Mouse (Mus musculus) ES-Bruce4 (cell line): Measurements from ENCODE around the gene Adamts18.

ENCODE experiments used
- CTCF ChIP-seq: IDR thresholded peaks from one replicate; pipeline ENCODE4 v1.8.1; 2011; ENCODE audit warnings: low read depth, low read length
- POLR2A ChIP-seq: IDR thresholded peaks from one replicate; pipeline ENCODE4 v1.8.1; 2011; ENCODE audit warnings: low read length; ENCODE audit not compliant: insufficient read depth

DNA sequence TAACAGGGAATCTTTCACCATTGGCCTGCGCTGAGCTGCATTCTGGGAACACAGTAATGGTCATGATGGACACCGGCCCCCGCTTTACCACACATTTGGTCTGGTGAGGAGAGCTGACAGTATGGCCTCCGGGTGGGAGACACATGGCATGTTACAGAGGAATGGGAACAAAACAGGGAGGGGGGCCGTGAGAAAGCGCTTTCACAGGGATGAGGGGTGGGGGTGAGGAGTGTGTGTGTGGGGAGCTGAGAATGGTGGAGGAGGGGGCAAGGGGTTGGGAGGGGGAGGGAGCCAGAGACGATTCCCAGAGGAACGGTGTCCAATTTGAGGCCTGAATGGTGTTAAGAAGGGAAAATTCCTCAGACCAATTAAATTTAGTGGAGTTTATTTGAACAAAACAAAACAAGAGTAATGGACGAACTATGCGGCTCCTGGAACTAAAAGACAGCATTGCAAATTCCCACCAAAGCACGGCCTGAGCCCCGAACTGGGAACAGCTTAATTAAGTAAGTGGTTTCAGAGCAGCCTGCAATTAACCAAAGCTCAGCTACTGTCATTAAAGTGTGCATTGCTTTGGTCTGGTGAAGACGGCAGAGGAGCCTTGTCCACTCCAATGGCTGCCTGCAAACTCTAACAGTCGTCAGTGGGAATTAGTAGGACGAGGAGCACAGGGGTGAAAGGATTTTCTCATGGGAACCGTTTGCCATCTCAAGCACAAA lies 181.7 kb downstream of the Adamts18 start:
- TF ChIP-seq CTCF (no peak), POLR2A (no peak)
